Mouse (Mus musculus) thymus, postnatal 36 days (tissue): Measurements from ENCODE around the gene Ffar1.
A peak's percentile ranks its signal among the peaks of the same experiment; 100 is the strongest.

Source experiments
- DNase-seq, 2 experiments: peaks; one replicate each; pipeline ENCODE4 v3.0.0; 2022; ENCODE audit warnings: mixed read lengths in 2 of 2

The Ffar1 gene

GRCm38 (mm10) chr7:30861464-30861863 is at the start of gene Ffar1:
TSS of gene Ffar1 (minus strand) at chr7:30861564.
- DNase-seq: no peak

DNA sequence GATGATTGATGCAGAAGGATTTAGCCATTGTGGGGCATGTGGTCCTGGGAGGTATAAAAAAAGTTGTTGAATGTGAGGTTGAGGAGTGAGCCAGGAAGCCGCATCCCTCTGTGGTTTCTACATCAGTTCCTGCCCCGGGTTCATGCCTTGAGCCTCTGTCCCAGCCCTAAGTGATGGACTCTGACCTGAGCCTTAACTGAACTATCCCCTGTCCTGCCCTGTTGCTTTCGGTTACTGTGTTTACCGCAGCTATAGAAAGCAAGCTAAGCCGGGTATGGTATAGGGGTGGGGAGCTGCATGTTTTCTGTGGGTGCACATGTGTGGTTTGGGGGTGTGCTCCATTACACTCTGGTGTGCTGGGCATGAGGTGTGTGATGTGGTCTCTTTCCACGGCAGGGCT is 48.4 kb upstream of the Ffar1 start:
- DNase-seq: no peak

DNA sequence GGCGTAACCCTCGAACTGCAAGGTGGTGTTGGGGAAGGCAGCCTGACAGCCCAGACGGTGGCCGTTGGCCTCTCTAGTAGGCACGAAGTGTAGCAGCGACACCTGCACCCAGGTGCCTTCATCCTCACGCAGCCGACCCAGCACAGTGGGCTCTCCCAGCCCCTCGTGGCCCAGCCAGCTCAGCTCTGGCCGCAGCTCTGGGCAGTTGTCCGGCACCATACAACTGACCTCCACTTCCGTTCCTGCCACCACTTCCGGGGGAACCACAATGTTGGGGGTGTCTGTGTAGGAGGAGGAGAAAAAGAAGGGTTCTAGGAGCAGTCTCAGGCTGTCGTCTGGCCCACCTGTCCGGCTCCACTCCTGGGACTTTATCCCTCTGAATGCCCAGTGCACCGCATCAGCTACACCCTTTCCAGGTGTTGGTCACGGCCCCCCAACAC is 47.6 kb upstream of the Ffar1 start:
- DNase-seq: no peak

GRCm38 (mm10) chr7:30908277-30908991 is 47.1 kb upstream of the Ffar1 start:
- no peak for DNase-seq

GRCm38 (mm10) chr7:30904042-30904441 is 42.7 kb upstream of the Ffar1 start:
- no peak for DNase-seq

DNA sequence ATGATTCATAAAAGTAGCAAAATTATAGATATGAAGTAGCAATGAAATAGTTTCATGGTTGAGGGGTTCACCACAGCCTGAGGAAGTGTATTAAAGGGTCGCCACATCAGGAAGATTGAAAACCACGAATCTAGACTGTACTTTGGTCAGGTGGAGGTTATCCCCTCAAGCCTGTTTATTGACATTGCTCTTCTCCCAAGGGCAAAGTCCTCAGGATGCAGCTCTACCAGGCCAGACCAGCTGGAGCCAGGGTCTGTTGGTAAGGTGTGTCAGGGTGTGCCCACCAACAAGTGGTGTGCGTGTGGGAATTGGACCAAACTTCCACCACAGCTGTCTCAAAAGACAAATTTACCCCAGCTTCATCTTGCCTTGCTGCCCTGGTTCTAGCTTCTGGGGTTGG is 33.9 kb upstream of the Ffar1 start:
- DNase-seq: no peak

GRCm38 (mm10) chr7:30892515-30892914 is 31.2 kb upstream of the Ffar1 start:
- no peak for DNase-seq

DNA sequence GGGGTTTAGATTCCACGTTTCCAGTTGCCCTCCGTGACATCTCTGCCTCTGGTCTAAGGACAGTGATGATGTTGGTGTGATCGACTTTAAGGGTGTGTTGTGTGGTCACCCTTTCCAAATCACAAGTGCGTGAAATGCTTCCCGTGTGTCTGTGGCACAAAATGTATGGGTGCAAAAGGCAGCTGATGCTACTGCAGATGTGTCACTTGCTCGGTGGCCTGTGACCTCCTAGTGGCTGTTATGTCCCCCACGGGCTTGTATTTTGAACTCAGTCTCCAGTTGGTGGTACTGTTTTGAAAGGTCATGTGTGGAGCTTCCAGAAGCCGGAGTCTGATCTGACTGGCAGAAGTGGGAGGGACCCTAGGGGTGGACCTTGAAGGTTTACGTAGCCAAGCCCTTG is 30.4 kb upstream of the Ffar1 start:
- DNase-seq: no peak

DNA sequence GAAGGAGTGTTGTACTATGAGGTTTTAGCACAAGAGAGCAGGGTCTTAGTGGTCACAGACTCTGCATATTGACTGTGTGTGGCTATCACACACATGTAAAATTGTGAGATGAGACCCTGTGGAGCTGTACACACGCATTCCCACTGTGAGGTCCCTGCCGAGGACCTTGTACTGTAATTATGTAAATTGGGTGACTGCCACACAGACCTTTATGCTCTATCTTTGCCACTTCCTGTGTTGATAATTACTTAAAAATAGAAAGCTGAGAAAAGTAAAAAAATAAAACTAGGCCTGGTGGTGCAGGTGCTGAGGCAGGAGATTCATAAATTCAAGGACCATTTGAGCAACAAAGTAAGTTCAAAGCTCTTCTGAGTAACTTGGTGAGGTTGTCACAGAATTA is 29.3 kb upstream of the Ffar1 start:
- DNase-seq: no peak

DNA sequence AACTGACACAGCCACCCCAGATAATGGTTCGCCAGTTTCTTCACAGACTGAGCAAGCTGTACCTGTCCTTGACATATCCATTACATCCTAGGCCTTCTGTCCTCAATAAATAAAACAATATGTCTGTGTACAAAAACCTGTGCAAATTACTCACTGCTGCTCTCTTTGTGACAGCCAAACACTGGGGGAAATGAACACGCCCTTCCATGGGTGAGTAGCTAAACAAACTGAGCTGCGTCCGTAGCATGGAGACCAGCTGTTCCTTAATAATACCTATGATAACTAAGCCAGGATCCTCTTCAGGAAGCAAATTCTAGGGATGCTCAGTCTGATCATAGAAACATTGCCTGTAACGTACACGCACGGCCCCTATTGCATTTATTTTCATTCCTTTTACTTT is 27.4 kb upstream of the Ffar1 start:
- DNase-seq: no peak

DNA sequence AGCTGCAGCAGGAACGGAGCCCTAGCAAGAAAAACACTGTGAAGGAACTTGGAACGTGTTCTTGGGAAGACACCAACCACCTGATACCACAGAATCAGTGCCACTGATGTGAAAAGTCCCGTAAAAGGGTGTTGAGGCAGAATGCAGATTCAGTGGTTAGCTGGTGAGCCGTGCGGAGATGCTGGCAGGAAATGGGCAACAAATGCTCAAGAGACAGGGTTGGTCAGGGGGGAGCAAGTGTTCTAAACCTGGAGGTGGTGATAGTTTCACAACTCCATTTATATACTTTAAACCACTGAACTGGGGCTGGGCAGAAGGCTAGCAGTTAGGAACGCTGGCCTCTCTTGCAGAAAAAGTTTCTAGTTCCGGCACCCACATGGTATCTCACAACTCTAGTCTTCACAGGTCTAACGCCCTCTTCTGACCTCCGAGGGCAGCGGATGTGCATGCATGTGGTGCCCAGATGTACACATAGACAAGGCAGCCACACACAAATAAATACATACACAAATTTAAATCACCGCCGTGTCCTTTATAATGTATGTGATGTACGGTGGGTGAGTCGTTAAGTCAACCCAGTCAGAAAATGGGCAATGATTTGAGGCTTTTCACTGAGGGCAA is 26.3 kb upstream of the Ffar1 start:
- DNase-seq: no peak

- DNase-seq: no peak
Observed at GRCm38 (mm10) chr7:30886852-30887251, 25.5 kb upstream of the Ffar1 start.

DNA sequence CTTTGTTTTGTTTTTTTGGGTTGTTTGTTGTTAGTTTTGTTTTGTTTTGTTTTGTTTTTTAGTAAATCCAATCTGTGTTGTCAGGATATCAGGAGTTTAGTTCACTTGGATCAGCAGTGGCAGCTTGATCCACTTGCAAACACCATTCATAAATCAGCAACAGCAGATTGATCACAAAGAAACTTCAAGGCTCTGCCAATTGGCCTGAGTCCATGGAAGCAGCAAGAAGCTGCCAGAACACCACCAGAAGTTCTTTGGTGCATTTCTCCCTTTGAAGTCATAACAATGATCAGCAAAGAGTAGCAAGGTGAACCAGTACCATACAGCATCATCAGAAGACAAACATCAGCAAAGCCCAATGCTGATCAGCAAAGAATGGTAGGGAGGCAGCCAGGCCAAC is 22.7 kb upstream of the Ffar1 start:
- DNase-seq: no peak

DNA sequence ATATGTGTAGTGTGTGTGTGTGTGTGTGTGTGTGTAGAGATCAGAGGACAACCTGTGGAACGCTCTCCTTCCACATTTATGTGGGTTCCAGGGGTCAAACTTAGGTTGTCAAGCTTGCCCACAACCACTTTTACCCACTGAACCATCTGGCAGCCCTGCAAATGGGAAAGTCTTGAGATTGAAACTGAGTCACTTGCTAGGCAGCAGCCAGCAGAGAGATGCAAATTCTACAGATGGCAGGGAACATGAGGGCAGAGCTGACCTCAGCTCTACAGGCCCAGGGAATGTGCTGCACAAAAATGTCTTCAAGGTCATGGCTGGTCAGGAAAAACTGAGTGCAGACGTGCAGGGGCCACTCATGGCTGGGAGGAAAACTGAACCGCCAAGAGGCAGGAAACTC is 20.0 kb upstream of the Ffar1 start:
- no peak for DNase-seq

GRCm38 (mm10) chr7:30880176-30880575 is 18.8 kb upstream of the Ffar1 start, which contains the start of gene Cd22:
TSS of gene Cd22 (minus strand) at chr7:30880342.
- no peak for DNase-seq

GRCm38 (mm10) chr7:30878950-30879349 is 17.6 kb upstream of the Ffar1 start:
- no peak for DNase-seq

GRCm38 (mm10) chr7:30873083-30873482 is 11.7 kb upstream of the Ffar1 start:
- DNase-seq: peak; percentile 45 to 53

GRCm38 (mm10) chr7:30863386-30863785 is 2.0 kb upstream of the Ffar1 start:
- DNase-seq: no peak

DNA sequence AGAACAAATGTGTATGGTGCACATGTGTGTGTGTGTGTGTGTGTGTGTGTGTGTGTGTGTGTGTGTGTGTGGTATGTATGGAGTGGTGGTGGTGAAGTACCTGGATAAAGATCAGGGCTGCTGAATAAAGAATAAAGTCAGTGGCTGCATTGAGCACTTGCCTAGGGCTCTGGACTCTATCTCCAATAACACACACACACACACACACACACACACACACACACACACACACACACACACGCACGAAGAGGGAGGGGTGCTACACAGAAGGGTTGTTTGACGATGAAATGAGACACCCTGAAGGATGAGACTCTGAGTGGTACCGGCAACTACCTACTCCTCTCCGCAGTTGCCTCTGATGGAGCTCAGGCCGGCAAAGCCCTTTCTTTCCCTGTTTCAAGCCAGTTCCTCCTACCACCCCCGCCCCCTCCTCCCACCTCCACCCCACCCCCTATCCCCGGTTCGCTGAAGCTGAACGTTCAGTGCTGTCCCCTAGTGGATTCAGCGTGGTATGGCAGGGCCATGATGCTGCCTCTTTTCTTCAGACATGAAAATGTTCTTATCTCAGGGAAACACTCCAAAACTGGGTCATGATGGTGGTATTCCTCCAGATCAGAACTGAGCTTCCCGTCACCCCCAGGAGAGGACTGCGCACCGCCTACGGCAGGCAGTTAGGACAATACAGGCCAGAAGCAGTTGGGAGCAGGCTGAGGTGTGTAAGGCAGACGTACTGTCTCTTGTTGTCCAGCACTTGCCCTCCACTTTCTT is 1.5 kb downstream of the Ffar1 start:
- peak; percentile 41 to 42 for DNase-seq

GRCm38 (mm10) chr7:30859290-30859634 is 2.1 kb downstream of the Ffar1 start:
- peak; percentile 56 to 65 for DNase-seq

DNA sequence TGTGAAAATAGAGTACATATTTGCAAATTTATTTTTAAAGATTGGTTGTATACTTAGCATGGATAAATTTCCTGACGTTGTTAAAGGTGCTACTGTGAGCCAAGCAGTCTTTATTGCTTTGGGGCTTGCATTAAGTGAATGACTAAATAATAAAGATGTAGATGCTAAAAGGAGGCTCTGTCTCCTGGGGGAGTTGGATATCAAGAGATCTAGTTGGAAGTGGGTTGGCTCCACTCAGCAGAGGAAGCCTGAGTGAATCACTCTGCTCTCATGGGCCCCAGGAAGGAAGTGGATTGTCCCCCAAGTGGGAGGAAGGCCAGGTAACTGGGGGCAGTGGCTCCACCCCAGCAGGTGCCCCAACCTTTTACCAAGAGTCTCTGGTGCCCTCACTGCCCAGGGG is 3.6 kb downstream of the Ffar1 start:
- DNase-seq: no peak

DNA sequence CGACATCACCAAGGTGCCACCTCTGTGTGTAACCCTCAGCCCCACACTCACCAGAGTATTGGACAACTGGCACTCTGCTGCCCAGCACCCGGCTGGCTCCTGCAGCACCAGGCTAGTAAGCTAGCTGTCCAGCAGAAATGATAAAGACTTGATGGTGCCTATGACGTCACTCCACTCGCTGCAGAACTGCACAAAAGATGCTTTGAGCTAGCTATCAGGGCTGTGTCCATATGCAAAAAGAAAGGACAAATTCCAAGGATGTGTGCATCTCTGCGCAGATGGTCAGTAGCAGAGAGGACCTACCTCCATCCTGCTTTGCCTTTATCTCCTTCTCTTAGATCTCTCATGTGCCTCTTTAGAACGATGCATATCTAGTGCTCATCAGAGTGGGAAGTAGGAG is 5.3 kb downstream of the Ffar1 start, which contains the start of gene Ffar3:
Gene Ffar3, minus strand, starts transcription at position 101 of the 400 bp plus-strand sequence.
- DNase-seq: no peak

DNA sequence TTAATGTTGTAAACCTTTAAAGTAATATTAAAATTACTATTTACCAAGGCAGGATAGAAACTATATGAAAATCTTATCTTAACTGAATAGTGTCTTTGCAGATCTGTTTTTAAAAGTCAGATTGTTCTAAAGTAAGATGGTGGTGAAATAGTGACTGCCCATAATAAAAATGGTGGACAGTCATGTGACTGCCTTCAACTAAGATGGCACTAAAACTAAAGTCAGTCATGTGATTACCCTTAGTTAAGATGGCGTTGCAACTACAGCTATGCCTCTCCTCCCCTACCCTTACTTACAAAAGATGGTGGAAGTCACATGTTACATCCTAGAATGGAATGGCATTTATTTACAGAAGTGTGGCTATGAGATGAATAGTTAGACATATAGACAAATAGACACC is 9.9 kb downstream of the Ffar1 start:
- no peak for DNase-seq

DNA sequence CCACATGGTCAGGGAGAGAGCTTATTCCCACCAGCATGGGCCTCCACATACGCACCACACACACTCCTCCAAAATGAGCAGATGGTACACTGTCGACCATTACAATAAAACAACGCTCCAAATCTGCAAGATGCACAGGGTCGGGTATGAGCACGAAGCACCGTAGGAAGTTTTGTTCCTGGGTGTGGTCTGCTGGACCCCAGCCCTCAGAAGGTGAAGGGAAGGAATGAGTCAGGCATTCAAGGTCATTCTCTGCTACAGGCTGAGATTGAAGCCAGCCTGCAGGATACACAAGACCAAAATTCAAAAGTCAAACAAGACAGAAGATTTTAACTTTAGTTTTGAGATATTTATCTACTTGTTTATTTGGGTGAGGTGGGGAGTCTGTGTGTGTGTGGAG is 13.4 kb downstream of the Ffar1 start:
- no peak for DNase-seq
